Comparison of ENCODE assay signal across 9 mouse cellular contexts in the genomic region with DNA sequence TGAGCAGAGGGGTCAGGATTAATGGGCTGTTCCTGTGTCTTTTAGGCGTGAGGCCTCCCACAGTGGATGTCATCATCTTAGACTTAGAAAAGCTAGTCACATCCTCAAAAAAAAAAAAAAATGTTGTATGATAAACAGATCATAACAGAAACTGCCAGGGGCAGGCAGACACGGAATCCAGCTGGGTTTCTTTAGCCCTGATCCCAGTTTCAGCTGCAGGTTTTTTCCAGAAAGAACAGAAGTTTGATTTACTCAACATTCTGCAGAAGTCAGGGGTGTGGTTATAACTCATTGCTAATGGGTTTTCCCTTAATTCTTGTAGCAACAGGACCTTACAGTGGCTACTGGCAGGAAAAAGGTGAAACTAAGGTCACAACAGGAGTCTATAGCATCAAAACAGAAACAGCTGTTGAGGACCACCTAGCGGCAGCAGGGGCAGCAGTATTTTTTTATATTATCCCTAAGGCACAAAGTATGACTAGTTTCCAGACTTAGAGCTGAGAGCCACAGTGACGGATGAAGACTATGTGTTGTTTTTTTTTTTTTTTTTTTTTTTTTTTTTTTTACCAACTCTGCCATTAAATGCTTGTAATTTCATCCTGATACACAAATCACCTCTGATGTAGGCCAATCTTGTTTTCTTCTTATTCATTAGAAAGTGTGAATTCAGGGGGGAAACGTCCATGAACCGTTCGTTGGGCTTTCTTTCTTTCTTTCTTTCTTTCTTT.
DNase-seq lines count a peak whose midpoint lies in the region; ATAC-seq and TF ChIP-seq lines count a peak whose summit lies in the region.
"Had no signal": no experiment of that assay in that cellular context is flagged by ENCODE, and none has a peak within 500 bp of the region (broad histone marks: within the 10 kb centered on the region; RNA-seq: fewer than 3 reads in every experiment).

No protein-coding gene starts in this region.

- no peak for DNase-seq in CH12.LX (ENCODE audit: extremely low read depth)
- DNase-seq in embryo, embryonic 10.5 days (ENCODE audit: low spot score), result peak; percentile 73
- DNase-seq in heart, postnatal 10 days, result peak; percentile 29 to 43
- peak; percentile 72 for DNase-seq in limb, embryonic 14.5 days (ENCODE audit: low spot score)
- DNase-seq in frontal cortex, adult 2 months (ENCODE audit: extremely low spot score in 1 of 2, low spot score in 1 of 2), result no peak
- DNase-seq in right cerebral cortex, postnatal 25 days, result no peak
- no peak for DNase-seq in midbrain, embryonic 10.5 days (ENCODE audit: low spot score)
- DNase-seq: right cerebral cortex, adult 18-20 months had no signal

- in situ Hi-C loops in CH12.LX (cut with MboI; ENCODE audit: low pct_ligation_motif_present, low pct_unique_long_range_greater_than_20kb, low sequenced_read_pairs), result no loop called here

- H3K4me1 ChIP-seq in CH12.LX (ENCODE audit: control insufficient read depth in 1 of 2, insufficient read depth in 2 of 2), result peaks cover 12 to 52% of the 10 kb centered on the region in 2 experiments
- H3K4me1 ChIP-seq in limb, embryonic 14.5 days (ENCODE audit: control insufficient read depth, insufficient read depth, low read length), result peaks cover 21% of the 10 kb centered on the region
- peaks cover 14% of the 10 kb centered on the region for H3K4me1 ChIP-seq in forebrain, embryonic 12.5 days
- H3K4me1 ChIP-seq in midbrain, embryonic 10.5 days, result peaks cover 26% of the 10 kb centered on the region

- no peak for TF ChIP-seq EP300 in CH12.LX (IDR thresholded peaks at IDR 0.05; ENCODE audit: low read length)

- TF ChIP-seq POLR2A in CH12.LX (IDR thresholded peaks at IDR 0.05; ENCODE audit: low read depth, low read length), result no peak
- TF ChIP-seq POLR2A in limb, embryonic 14.5 days (IDR thresholded peaks at IDR 0.05; ENCODE audit: borderline replicate concordance, extremely low read depth, insufficient read depth, insufficient read length), result no peak

- H3K27ac ChIP-seq in CH12.LX (ENCODE audit: insufficient read depth, low read depth), result no peak overlapping the region
- H3K27ac ChIP-seq in limb, embryonic 14.5 days (replicated peaks; ENCODE audit: low read depth, low read length), result 0 out of 2 replicates have a peak overlapping the region, but pooled peaks have one; percentile 10
- H3K27ac ChIP-seq in forebrain, embryonic 12.5 days, result no peak overlapping the region
- H3K27ac ChIP-seq in midbrain, embryonic 10.5 days (replicated peaks), result no peak overlapping the region

- TF ChIP-seq RAD21 in CH12.LX (IDR thresholded peaks at IDR 0.05; ENCODE audit: low read depth, low read length), result no peak; the same call in 1 of the 2 replicates

- no peaks in the 10 kb centered on the region for H3K9me3 ChIP-seq in CH12.LX (replicated peaks; ENCODE audit: low read length)
- no peaks in the 10 kb centered on the region for H3K9me3 ChIP-seq in limb, embryonic 14.5 days (ENCODE audit: control insufficient read depth, low read length)
- no peaks in the 10 kb centered on the region for H3K9me3 ChIP-seq in forebrain, embryonic 12.5 days
- no peaks in the 10 kb centered on the region for H3K9me3 ChIP-seq in midbrain, embryonic 10.5 days (replicated peaks)

- TF ChIP-seq CTCF in CH12.LX (conservative IDR thresholded peaks at IDR 0.05 in 1 of 2, IDR thresholded peaks at IDR 0.05 in 1 of 2; ENCODE audit: low read depth in 2 of 2, low read length in 2 of 2), result 0 out of 4 replicates have a peak, but pooled peaks of 1 of the 2 experiments have one; percentile 8

- 16% methylated on average over 7 of the region's 7 CpGs for WGBS in limb, embryonic 14.5 days
- WGBS in forebrain, embryonic 12.5 days, result 76% methylated on average over 7 of the region's 7 CpGs
- 72% methylated on average over 7 of the region's 7 CpGs for WGBS in midbrain, embryonic 10.5 days

- dilution Hi-C loops in CH12.LX (cut with MboI; ENCODE audit: extremely low pct_ligation_motif_present, extremely low pct_unique_long_range_greater_than_20kb, low sequenced_read_pairs), result no loop called here

- no peaks in the 10 kb centered on the region for H3K36me3 ChIP-seq in CH12.LX (replicated peaks in 1 of 2; ENCODE audit: control insufficient read depth in 1 of 2, insufficient read depth in 1 of 2, low read length in 1 of 2)
- no peaks in the 10 kb centered on the region for H3K36me3 ChIP-seq in limb, embryonic 14.5 days (ENCODE audit: control insufficient read depth, insufficient read depth, low read length)
- H3K36me3 ChIP-seq in forebrain, embryonic 12.5 days (replicated peaks), result no peaks in the 10 kb centered on the region
- H3K36me3 ChIP-seq in midbrain, embryonic 10.5 days, result no peaks in the 10 kb centered on the region

- peak; percentile 42; the same call in 1 of the 2 replicates for ATAC-seq in limb, embryonic 14.5 days (ENCODE audit: low FRiP score, low read depth)
- ATAC-seq in forebrain, embryonic 12.5 days (ENCODE audit: low FRiP score), result no peak

- intact Hi-C loops in heart, postnatal 10 days (cut with DNase I), result loop anchor here (2.0 kb wide), 3 partner anchors 91 to 143 kb away; a partner anchor contains a TSS

- H3K4me2 ChIP-seq in CH12.LX (ENCODE audit: insufficient read depth, low read depth, poor library complexity, severe bottlenecking), result no peak overlapping the region
- H3K4me2 ChIP-seq in limb, embryonic 14.5 days (replicated peaks; ENCODE audit: low read depth, low read length, severe bottlenecking), result no peak overlapping the region
- no peak overlapping the region for H3K4me2 ChIP-seq in forebrain, embryonic 12.5 days

- no peaks in the 10 kb centered on the region for H3K27me3 ChIP-seq in CH12.LX (replicated peaks)
- H3K27me3 ChIP-seq in limb, embryonic 14.5 days (ENCODE audit: control insufficient read depth, insufficient read depth, low read length), result no peaks in the 10 kb centered on the region
- H3K27me3 ChIP-seq in forebrain, embryonic 12.5 days, result 0 out of 2 replicates have a peak, but pooled peaks cover 2% of the 10 kb centered on the region
- H3K27me3 ChIP-seq in midbrain, embryonic 10.5 days (ENCODE audit: low read depth, poor library complexity, severe bottlenecking), result 0 out of 2 replicates have a peak, but pooled peaks cover 4% of the 10 kb centered on the region

- no peak overlapping the region for H3K4me3 ChIP-seq in CH12.LX (replicated peaks in 1 of 3; ENCODE audit: low read depth in 2 of 3, low read length in 2 of 3, poor library complexity in 1 of 3)
- no peak overlapping the region for H3K4me3 ChIP-seq in limb, embryonic 14.5 days (replicated peaks; ENCODE audit: low read length)
- no peak overlapping the region for H3K4me3 ChIP-seq in forebrain, embryonic 12.5 days (replicated peaks)
- no peak overlapping the region for H3K4me3 ChIP-seq in midbrain, embryonic 10.5 days

- no peak overlapping the region for H3K9ac ChIP-seq in CH12.LX (ENCODE audit: insufficient read depth, low read depth)
- H3K9ac ChIP-seq in limb, embryonic 14.5 days (ENCODE audit: low read depth, low read length, severe bottlenecking), result no peak overlapping the region
- H3K9ac ChIP-seq in forebrain, embryonic 12.5 days, result no peak overlapping the region

- no peaks in the 10 kb centered on the region for H3K79me2 ChIP-seq in CH12.LX (replicated peaks; ENCODE audit: control insufficient read depth, extremely low read depth, insufficient read depth, poor library complexity, severe bottlenecking)

TF ChIP-seq in CH12.LX, 34 proteins besides CTCF, POLR2A, EP300 and RAD21:
- no peak for TF ChIP-seq MAZ (IDR thresholded peaks at IDR 0.05; ENCODE audit: low read depth, low read length)
- TF ChIP-seq BHLHE40 (IDR thresholded peaks at IDR 0.05; ENCODE audit: low read depth, low read length), result peak; percentile 38; the same call in 1 of the 2 replicates
- TF ChIP-seq RCOR1 (conservative IDR thresholded peaks at IDR 0.05; ENCODE audit: low read depth, low read length), result no peak
- TF ChIP-seq ZNF384 (IDR thresholded peaks at IDR 0.05; ENCODE audit: low read depth, low read length), result peak; percentile 81
- TF ChIP-seq ETS1 (conservative IDR thresholded peaks at IDR 0.05; ENCODE audit: low read depth, low read length), result peak; percentile 55; the same call in 1 of the 2 replicates
- TF ChIP-seq USF1 (IDR thresholded peaks at IDR 0.05; ENCODE audit: low read depth, low read length), result no peak
- no peak for TF ChIP-seq USF2 (conservative IDR thresholded peaks at IDR 0.05; ENCODE audit: low read depth, low read length)
- no peak for TF ChIP-seq ELF1 (IDR thresholded peaks at IDR 0.05; ENCODE audit: low read depth, low read length)
- no peak for TF ChIP-seq CHD2 (IDR thresholded peaks at IDR 0.05; ENCODE audit: low read length)
- TF ChIP-seq KAT2A (IDR thresholded peaks at IDR 0.05; ENCODE audit: insufficient replicate concordance, low read length), result no peak
- TF ChIP-seq ZC3H11A (IDR thresholded peaks at IDR 0.05; ENCODE audit: low read depth, low read length), result no peak
- no peak for TF ChIP-seq ZMIZ1 (IDR thresholded peaks at IDR 0.05; ENCODE audit: low read depth, low read length)
TF ChIP-seq in CH12.LX: peak in this region for 3.

Comparison
In these comparisons a context has a peak if more than half of its experiments do, and no peak if none do; other contexts are left out.
1. DNase-seq: peak in embryo, embryonic 10.5 days (single experiment), heart, postnatal 10 days (2 of 2) and limb, embryonic 14.5 days (single experiment); none in CH12.LX (single experiment), frontal cortex, adult 2 months (0 of 2), right cerebral cortex, postnatal 25 days (single experiment) and midbrain, embryonic 10.5 days (single experiment).